Mouse (Mus musculus): ENCODE measurements around the gene P2ry6.

Gene P2ry6

GRCm38 (mm10) chr7:100988092-100988491, 13.6 kb upstream of the P2ry6 start:
- DNase-seq (ENCODE audit: low spot score in 2 of 2), result peak; percentile 72 to 80

- no peak for DNase-seq (ENCODE audit: low spot score in 2 of 2)
Measured at GRCm38 (mm10) chr7:100984452-100985395, 10.3 kb upstream of the P2ry6 start.

DNA sequence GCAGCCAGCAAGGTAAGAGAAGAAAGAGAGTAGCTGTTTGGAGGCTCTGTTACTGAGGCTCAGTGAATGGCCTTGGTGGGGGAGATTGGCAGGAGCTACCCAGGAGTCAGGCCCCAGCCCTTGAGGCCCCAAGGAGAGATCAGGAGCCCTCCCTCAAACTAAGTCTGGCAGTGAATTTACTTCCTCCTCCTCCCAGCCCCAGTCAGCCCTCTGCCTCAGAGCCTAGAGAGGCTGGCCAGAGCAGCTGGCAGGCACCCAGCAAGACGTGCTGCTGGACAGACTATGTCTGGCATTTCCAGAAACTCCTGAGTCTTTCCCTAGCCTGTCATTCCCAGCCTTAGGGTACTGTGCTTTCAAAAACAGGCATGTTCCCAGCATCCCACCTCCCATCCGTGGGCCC, 4.7 kb upstream of the P2ry6 start:
- peak in 1 of 2 experiments; percentile 59 for DNase-seq (ENCODE audit: low spot score in 2 of 2)

GRCm38 (mm10) chr7:100978171-100978570, 3.7 kb upstream of the P2ry6 start:
- DNase-seq (ENCODE audit: low spot score in 2 of 2), result no peak

DNA sequence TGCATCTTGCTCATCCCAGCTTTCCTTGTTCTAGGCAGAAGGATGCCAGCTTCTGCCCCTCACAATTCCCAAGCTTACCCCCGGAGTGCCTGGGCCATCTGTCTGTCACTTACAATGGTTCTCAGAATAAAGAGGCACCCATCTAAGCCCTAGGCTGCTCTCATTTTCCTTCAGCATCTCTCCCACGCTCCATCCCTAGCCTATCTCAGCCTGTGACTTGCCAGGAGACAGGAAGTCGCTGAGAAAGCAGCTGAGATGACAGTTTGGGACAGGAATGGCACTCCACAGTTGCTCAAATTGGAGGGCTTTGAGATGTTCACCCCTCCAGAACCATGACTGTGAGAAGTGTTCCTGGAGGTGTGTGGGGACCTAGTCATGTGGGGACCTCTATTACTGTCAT, 1.6 kb downstream of the P2ry6 start:
- no peak for DNase-seq (ENCODE audit: low spot score in 2 of 2)

DNA sequence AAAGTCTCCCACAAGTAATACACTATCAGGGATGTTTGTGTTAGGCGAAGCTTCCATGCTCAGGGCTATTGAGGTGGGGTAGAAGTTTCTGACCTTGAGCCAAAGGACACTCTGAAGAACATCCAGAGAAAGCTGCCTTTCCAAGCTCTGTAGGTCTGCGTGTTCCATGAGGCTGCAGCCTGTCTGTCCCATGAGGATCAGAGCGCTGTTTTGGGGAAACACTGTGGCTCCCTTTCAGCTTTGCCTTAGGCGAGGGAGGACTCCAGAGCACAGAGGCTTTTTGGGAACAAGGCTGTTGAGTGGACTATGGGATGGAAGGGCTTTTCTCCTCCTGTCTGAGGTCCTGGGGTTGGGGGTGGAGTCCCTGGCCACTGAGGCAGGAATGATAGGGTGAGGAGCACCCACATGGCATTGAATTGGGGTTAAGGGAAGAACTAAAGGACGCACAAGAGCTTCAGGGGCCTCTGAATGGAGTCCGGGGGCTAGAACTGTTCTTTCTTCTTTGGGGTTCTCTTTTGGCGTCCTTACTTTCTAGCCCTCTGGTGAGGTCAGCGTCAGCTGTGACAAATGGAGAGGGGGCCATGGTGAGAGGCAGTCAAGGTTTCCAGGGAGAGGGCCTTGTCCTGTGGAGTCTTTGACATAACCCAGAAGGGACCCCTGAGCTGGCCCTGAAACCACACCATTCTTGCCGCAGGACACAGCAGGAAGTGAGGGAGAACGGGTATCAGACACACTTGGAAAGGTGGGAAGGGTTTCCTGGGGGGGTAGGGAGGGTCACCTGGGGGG, 5.4 kb downstream of the P2ry6 start:
- DNase-seq (ENCODE audit: low spot score in 2 of 2), result no peak

DNA sequence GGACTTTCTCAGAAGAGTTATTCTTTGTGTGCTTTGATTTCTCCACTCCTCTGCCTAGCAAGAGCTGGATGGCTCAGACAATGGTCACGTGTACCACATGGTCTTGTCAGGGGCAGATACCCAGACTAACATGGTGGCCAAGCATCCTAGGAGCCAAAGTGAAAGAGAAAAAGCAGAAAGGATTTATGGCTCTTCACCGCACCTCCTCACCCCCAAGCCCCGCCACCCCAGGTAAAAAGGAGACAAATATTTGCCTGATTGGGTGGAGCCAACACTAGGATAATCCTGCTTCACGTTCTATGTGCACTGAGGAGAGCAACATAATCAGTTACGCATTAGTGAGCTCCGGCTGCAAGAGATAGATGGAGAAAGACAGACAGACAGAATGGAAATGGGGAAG, 6.1 kb downstream of the P2ry6 start:
- no peak for DNase-seq (ENCODE audit: low spot score in 2 of 2)

- DNase-seq (ENCODE audit: low spot score in 2 of 2), result no peak
Measured at GRCm38 (mm10) chr7:100967850-100968249, 6.6 kb downstream of the P2ry6 start.

GRCm38 (mm10) chr7:100966014-100966413, 8.4 kb downstream of the P2ry6 start:
- no peak for DNase-seq (ENCODE audit: low spot score in 2 of 2)

DNA sequence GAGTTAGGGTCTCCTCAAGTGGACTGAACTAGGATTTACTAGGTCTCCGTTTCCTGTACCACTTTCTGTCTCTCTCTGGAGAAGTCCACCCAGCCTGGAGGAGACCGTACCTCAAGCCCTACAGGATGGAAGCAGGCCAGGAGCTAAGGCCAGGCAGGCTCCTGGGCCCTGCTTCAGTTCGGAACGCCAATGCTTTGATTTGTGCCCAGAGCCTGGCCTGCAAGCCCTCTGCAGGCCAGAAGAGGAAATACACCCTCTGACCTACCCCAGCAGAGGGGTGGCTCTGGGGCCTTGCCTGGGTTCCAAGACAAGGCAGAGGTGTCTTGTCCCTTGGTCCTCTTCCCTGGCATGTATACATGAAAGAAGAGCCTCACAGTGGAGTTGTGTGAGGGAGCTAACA, 9.4 kb downstream of the P2ry6 start:
- no peak for DNase-seq (ENCODE audit: low spot score in 2 of 2)

- no peak for DNase-seq (ENCODE audit: low spot score in 2 of 2)
Measured at GRCm38 (mm10) chr7:100964242-100964641, 10.2 kb downstream of the P2ry6 start.

GRCm38 (mm10) chr7:100963381-100963780, 11.1 kb downstream of the P2ry6 start:
- DNase-seq (ENCODE audit: low spot score in 2 of 2), result no peak

GRCm38 (mm10) chr7:100961146-100961545, 13.3 kb downstream of the P2ry6 start:
- DNase-seq (ENCODE audit: low spot score in 2 of 2), result no peak

GRCm38 (mm10) chr7:100960462-100960861, 14.0 kb downstream of the P2ry6 start:
- no peak for DNase-seq (ENCODE audit: low spot score in 2 of 2)

DNA sequence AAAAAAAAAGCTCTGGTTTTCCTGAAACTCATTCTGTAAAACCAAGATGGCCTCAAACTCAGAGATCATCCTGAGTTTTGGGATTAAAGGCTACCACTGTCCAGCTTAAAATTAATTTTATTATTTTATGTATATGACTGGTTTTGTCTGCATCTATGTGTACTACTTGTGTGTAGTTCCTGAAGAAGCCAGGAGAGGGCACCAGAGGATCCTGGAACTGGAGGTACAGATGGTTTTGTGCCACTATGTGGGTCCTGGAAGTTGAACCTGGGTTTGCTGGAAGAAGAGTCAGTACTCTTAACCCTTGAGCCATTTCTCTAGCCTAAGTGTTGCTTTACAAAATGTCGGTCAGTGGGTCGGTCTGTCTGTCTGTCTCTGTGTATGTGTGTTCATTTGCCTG, 16.0 kb downstream of the P2ry6 start:
- DNase-seq (ENCODE audit: low spot score in 2 of 2), result no peak

DNA sequence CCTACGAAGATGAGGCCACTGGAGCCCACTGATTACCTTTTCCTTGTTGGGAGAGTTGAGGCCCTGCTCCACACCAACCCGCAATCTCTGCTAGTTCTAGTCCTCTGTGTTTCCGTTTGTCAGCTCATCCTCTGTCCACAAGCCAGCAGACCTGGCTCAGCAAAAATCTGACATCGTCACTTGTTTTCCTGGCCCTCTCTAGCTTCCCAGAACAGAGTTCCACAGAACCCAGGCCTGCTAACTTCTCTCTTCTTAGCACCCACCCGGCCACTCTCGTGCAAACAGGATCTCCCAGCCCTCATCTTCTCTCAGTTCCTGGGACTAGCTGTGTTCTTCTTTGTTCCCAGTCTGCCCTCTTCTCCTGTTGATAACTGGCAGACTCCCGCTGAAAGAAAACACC, 21.8 kb downstream of the P2ry6 start:
- DNase-seq (ENCODE audit: low spot score in 2 of 2), result no peak

GRCm38 (mm10) chr7:100951903-100952302, 22.5 kb downstream of the P2ry6 start:
- DNase-seq (ENCODE audit: low spot score in 2 of 2), result no peak

DNA sequence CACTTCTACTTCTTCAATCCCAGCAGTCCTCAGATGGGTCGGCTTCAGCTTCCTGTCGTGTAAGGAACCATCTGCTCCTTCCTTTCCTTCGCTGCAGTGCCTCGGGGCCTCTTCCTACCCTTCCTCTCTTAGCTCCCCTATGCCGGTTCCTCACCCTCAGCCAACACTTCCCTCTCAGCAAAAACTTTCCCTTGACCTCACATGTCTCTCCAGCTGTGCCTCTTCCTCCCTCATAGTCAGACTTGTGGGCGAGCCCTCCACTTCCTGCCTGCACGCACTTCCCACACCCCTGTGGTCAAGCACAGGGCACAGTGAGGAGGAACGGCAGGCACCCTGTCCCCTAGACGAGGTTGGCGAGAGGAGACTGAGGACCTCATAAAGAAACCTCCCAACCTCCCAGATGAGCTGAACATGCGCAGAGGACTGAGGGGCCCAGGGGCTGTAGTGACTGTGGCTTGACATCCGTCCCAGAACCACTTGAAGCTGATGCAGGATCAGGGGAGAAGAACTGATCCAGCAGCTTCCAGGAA, 23.9 kb downstream of the P2ry6 start:
- DNase-seq (ENCODE audit: low spot score in 2 of 2), result no peak

DNA sequence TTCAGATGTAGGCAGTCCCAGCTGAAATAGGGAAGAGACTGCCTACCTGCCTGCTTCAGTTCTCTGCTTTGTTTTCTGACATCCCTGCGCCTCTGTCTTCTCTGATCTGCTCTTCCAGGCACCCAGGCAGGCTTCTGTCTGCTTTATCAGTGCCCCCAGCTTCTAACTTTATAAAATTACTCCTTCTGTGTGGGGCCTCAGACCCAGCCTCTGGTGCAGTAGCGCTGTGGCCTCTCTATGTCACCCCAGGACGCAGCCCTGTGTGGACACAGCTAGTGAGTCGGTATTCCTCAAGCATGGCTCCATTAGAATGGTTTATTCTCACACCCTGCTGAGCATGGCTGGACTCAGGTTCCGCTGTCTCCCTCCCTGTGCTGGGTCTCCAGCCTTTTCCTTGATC, 24.4 kb downstream of the P2ry6 start:
- no peak for DNase-seq (ENCODE audit: low spot score in 2 of 2)

DNA sequence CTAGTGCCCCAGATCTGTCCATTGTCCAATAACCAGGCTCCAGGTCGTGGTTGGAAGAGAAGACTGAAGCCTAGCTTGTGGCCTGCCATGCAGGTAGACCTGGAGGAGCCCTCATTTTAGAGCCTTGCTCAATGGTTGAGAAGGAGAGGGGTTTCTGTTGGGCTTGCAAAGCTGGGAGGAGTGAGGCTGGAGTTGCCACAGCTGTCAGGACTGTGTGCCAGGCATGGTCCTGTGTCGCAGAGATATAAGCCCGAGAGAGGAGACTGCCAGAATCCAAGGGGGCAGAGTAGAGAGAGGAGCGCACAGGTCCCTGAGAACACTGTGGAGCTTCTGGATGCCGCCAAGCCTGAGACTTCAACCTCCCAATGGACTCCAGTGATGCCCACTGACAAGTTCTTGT, 29.7 kb downstream of the P2ry6 start:
- no peak for DNase-seq (ENCODE audit: low spot score in 2 of 2)

DNA sequence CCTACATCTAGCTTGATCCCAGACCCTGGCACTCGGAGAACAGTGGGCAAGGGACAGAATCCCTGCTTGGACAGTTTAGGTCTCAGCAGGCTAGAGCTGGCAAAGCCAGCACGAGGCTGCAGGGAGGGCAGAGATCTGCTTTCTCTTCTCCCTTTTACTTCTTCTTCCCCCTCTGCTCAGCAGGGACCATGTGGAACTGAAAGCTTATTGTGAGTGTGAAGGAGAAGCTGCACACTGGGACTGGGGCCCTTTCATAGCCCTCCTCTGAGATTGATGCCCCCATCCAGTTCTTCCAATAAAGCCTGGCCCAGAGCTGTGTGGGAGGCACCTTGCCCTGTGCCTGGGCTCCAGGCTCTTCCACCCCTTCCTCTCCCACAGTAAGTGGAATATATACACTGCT, 30.1 kb downstream of the P2ry6 start:
- no peak for DNase-seq (ENCODE audit: low spot score in 2 of 2)

GRCm38 (mm10) chr7:100942789-100943615, 31.4 kb downstream of the P2ry6 start:
- DNase-seq (ENCODE audit: low spot score in 2 of 2), result peak in 1 of 2 experiments; percentile 38
